Mouse (Mus musculus): ENCODE measurements around the gene Tbxas1. TPM values are rescaled to one million over a fixed set of nuclear protein-coding genes. Genes with fewer than 3 reads are reported as not detected.

The Tbxas1 gene
- polyA plus RNA-seq, 1 experiment from 2014 or later = 2.0 TPM

DNA sequence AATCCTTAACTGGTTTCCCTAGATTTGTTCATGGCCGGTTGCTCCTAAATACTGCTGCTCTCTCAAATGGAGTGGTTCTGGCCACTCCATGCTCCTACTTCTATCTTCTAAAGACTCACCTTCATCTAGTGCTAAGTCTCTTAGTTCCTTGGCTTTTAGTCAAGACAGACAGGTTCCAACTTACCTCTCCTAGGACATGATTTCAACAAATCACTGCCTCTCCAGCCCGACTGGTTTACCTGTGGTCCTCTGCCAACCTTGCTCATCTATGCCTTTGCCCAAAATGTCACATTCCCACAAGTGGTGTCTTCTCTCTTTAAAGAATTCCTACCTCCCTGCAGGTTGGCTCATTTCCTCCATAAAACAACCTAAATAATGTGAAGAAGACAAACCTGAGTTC, 2.5 kb downstream of the Tbxas1 start:
- H3K9ac ChIP-seq (replicated peaks; ENCODE audit: low read depth, low read length) = no peak overlapping the region
- ATAC-seq (ENCODE audit: low read depth) = no peak
- 84% methylated on average over 2 of the region's 2 CpGs for WGBS

DNA sequence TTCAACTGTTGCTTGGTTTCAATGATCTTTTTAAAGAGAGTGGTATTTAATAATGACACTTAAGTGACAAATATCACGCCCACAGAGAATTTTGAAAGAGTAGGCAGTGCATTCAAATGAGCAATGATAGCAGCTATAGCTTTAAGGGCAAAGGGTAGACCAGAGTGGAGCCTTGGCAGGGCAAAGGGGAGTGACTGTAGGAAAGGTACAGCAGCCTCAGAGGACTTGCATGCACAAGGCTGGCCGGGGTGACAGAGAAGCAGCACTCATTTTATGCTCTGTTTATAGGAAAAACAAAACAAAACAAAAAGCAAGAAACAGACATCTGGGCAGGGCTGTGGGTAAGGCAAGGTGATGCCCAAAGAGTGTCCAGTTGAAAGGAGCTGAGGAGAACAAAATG, 6.3 kb downstream of the Tbxas1 start:
- Histone ChIP-seq H3K27ac (ENCODE audit: low read depth, low read length) (no peak overlapping the region), H3K9me3 (ENCODE audit: control insufficient read depth, low read length) (no peaks in the 10 kb centered on the region), H3K4me2 (ENCODE audit: low read depth, low read length) (no peak overlapping the region), H3K4me1 (ENCODE audit: control insufficient read depth, insufficient read depth, low read length) (no peaks in the 10 kb centered on the region), H3K27me3 (ENCODE audit: control insufficient read depth, insufficient read depth, low read length) (no peaks in the 10 kb centered on the region), H3K36me3 (ENCODE audit: control insufficient read depth, insufficient read depth, low read length) (no peaks in the 10 kb centered on the region), H3K4me3 (ENCODE audit: low read depth, low read length) (no peak overlapping the region), H3K9ac (replicated peaks; ENCODE audit: low read depth, low read length) (no peak overlapping the region)
- WGBS = 72% methylated on average over 2 of the region's 2 CpGs
- ATAC-seq (ENCODE audit: low read depth) = no peak

More for the DNA sequence above, 2.5 kb downstream of the Tbxas1 start:
- H3K27ac ChIP-seq (ENCODE audit: low read depth, low read length) = no peak overlapping the region
- no peak overlapping the region for H3K4me2 ChIP-seq (ENCODE audit: low read depth, low read length)
- H3K27me3 ChIP-seq (ENCODE audit: control insufficient read depth, insufficient read depth, low read length) = peaks cover 3% of the 10 kb centered on the region; the same call in 1 of the 2 replicates
- peaks cover 9% of the 10 kb centered on the region for H3K4me1 ChIP-seq (ENCODE audit: control insufficient read depth, insufficient read depth, low read length)
- no peaks in the 10 kb centered on the region for H3K36me3 ChIP-seq (ENCODE audit: control insufficient read depth, insufficient read depth, low read length)
- no peaks in the 10 kb centered on the region for H3K9me3 ChIP-seq (ENCODE audit: control insufficient read depth, low read length)
- no peak overlapping the region for H3K4me3 ChIP-seq (ENCODE audit: low read depth, low read length)

DNA sequence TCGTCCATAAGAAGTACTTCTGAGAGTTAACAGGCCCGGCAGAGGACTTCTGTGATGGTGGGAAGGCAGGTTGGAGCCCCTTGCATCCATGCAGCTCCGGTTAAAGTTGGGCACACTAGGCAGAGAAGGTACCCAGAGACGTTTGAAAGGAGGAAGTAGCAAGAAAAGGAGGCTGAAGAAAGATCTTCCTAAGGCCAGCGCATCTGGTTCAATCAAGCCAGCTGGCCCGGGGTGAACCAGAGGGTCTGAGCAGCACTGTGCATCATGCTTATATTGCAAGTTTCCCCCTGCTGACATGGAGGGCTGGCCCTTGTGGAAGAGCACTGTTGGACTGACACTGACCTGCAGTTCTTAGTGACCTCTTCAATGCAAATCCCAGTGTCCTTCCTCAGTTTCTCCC, 6.8 kb downstream of the Tbxas1 start:
- no peaks in the 10 kb centered on the region for H3K9me3 ChIP-seq (ENCODE audit: control insufficient read depth, low read length)
- H3K4me1 ChIP-seq (ENCODE audit: control insufficient read depth, insufficient read depth, low read length) = no peaks in the 10 kb centered on the region
- 72% methylated on average over 6 of the region's 6 CpGs for WGBS
- no peak overlapping the region for H3K27ac ChIP-seq (ENCODE audit: low read depth, low read length)
- H3K36me3 ChIP-seq (ENCODE audit: control insufficient read depth, insufficient read depth, low read length) = no peaks in the 10 kb centered on the region
- no peak overlapping the region for H3K4me2 ChIP-seq (ENCODE audit: low read depth, low read length)
- ATAC-seq (ENCODE audit: low read depth) = no peak
- no peaks in the 10 kb centered on the region for H3K27me3 ChIP-seq (ENCODE audit: control insufficient read depth, insufficient read depth, low read length)
- no peak overlapping the region for H3K9ac ChIP-seq (replicated peaks; ENCODE audit: low read depth, low read length)
- no peak overlapping the region for H3K4me3 ChIP-seq (ENCODE audit: low read depth, low read length)

DNA sequence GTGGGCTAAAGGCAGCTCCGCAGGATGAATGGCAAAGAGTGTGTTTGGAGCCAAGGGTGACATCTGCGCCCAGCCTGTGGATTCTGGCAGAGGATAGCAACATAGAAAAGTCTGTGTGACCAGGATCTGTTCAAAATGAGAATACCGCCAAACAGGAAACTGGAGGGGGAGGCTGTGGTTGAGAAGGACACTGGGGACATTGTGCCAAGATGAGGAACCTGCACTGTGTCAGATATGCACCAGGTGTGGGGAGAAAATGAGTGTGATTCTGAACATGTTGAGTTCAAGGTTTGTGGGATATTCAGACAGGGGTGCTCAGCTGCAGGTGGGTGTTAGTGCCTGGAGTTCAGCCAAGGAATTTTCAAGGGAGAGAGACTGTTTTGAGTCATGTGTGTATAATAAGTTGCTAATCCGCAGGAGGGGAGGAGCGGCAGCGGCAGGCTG, 7.5 kb downstream of the Tbxas1 start:
- no peaks in the 10 kb centered on the region for H3K27me3 ChIP-seq (ENCODE audit: control insufficient read depth, insufficient read depth, low read length)
- H3K9ac ChIP-seq (replicated peaks; ENCODE audit: low read depth, low read length) = no peak overlapping the region
- no peaks in the 10 kb centered on the region for H3K36me3 ChIP-seq (ENCODE audit: control insufficient read depth, insufficient read depth, low read length)
- no peak overlapping the region for H3K27ac ChIP-seq (ENCODE audit: low read depth, low read length)
- no peak for ATAC-seq (ENCODE audit: low read depth)
- H3K4me2 ChIP-seq (ENCODE audit: low read depth, low read length) = no peak overlapping the region
- H3K4me1 ChIP-seq (ENCODE audit: control insufficient read depth, insufficient read depth, low read length) = no peaks in the 10 kb centered on the region
- no peak overlapping the region for H3K4me3 ChIP-seq (ENCODE audit: low read depth, low read length)
- WGBS = 65% methylated on average over 6 of the region's 6 CpGs
- no peaks in the 10 kb centered on the region for H3K9me3 ChIP-seq (ENCODE audit: control insufficient read depth, low read length)

DNA sequence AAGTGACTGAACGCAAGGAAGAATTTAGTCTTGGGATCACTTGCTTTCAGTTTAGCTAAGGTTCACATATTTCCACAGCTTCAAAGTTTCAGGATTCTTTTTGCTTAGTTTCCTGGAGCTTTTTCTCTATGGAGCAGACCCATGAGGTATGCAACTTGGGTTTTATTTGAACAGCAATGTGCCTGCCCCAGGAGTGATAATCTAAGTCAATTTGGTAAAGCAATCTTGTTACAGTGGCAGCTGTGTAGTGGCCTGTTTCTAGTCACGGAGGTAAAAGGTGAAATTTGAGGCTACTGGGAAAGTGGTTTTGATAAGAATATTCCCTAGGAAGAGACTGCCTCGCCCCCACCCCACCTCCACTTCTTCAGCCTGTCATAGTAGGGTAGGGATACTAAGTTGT, 9.3 kb downstream of the Tbxas1 start:
- 85% methylated on average over 3 of the region's 3 CpGs for WGBS

DNA sequence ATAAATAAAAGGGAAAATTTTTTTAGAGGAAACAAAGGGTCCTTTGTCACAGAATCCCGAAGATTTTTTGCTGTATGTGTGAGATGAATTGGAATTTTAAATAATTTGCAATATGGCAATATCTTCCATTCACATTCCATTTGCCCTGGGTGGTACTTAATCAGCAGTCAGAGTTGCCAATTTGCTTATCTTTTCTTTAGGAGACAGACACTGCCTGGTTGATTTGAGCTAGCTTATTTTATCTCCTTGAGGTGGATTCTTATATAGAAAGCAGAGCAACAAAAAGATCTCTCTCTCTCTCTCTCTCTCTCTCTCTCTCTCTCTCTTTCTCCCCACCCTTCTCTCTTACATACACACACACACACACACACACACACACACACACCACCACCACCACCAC, 9.9 kb downstream of the Tbxas1 start:
- Histone ChIP-seq H3K4me3 (ENCODE audit: low read depth, low read length) (no peak overlapping the region), H3K9ac (replicated peaks; ENCODE audit: low read depth, low read length) (no peak overlapping the region), H3K4me1 (ENCODE audit: control insufficient read depth, insufficient read depth, low read length) (no peaks in the 10 kb centered on the region), H3K27me3 (ENCODE audit: control insufficient read depth, insufficient read depth, low read length) (no peaks in the 10 kb centered on the region), H3K4me2 (ENCODE audit: low read depth, low read length) (no peak overlapping the region), H3K9me3 (ENCODE audit: control insufficient read depth, low read length) (no peaks in the 10 kb centered on the region), H3K36me3 (ENCODE audit: control insufficient read depth, insufficient read depth, low read length) (no peaks in the 10 kb centered on the region), H3K27ac (ENCODE audit: low read depth, low read length) (no peak overlapping the region)
- no peak for ATAC-seq (ENCODE audit: low read depth)
- WGBS = 81% methylated on average over 1 of the region's 1 CpGs

More for the DNA sequence above, 9.3 kb downstream of the Tbxas1 start:
- Histone ChIP-seq H3K4me3 (ENCODE audit: low read depth, low read length) (no peak overlapping the region), H3K36me3 (ENCODE audit: control insufficient read depth, insufficient read depth, low read length) (no peaks in the 10 kb centered on the region), H3K9me3 (ENCODE audit: control insufficient read depth, low read length) (no peaks in the 10 kb centered on the region), H3K27ac (ENCODE audit: low read depth, low read length) (no peak overlapping the region), H3K4me1 (ENCODE audit: control insufficient read depth, insufficient read depth, low read length) (no peaks in the 10 kb centered on the region), H3K9ac (replicated peaks; ENCODE audit: low read depth, low read length) (no peak overlapping the region), H3K27me3 (ENCODE audit: control insufficient read depth, insufficient read depth, low read length) (no peaks in the 10 kb centered on the region), H3K4me2 (ENCODE audit: low read depth, low read length) (no peak overlapping the region)
- ATAC-seq (ENCODE audit: low read depth) = no peak

DNA sequence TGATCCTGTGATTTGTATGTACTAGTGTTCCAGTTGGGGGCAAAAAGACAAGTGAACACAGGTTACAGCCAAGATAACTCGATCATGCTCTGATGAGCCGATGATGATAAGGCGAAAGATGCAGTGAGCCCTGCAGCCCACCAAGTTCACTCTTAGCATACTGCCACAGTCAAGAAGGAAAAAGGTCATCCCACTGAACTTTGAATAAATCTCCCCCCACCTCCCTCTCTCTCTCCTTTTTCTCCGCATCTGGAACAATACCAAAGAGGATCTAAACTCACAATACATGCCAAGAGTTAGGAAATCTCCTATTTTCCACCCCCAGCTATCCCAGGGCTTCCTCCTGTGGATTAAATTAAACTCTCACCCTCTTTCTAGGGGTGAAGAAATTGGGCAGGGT, 12.2 kb downstream of the Tbxas1 start:
- ATAC-seq (ENCODE audit: low read depth) = no peak
- H3K4me2 ChIP-seq (ENCODE audit: low read depth, low read length) = no peak overlapping the region
- no peak overlapping the region for H3K4me3 ChIP-seq (ENCODE audit: low read depth, low read length)
- no peaks in the 10 kb centered on the region for H3K4me1 ChIP-seq (ENCODE audit: control insufficient read depth, insufficient read depth, low read length)
- WGBS = 78% methylated on average over 4 of the region's 4 CpGs
- H3K27ac ChIP-seq (ENCODE audit: low read depth, low read length) = no peak overlapping the region
- no peaks in the 10 kb centered on the region for H3K36me3 ChIP-seq (ENCODE audit: control insufficient read depth, insufficient read depth, low read length)
- no peaks in the 10 kb centered on the region for H3K9me3 ChIP-seq (ENCODE audit: control insufficient read depth, low read length)
- H3K27me3 ChIP-seq (ENCODE audit: control insufficient read depth, insufficient read depth, low read length) = no peaks in the 10 kb centered on the region
- H3K9ac ChIP-seq (replicated peaks; ENCODE audit: low read depth, low read length) = no peak overlapping the region

DNA sequence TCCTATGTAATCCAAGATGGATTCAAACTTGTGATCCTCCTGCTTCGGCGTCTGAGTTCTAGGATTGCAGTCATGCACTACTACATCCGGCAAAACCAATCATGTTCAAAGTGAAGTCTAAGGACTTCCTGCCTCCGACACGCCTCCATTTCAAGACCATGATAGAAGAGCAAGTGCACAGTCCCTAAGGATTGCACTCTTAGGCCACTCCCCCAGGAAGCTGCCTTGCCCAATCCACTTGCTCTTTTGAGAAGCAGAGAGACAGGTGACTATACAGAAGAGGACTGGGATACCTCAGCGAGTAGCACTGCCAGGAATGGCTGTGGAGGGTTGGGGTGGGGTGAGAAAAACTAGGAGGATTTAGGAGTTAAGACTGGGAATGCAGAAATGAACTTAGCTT, 14.0 kb downstream of the Tbxas1 start:
- H3K36me3 ChIP-seq (ENCODE audit: control insufficient read depth, insufficient read depth, low read length) = no peaks in the 10 kb centered on the region
- H3K27ac ChIP-seq (ENCODE audit: low read depth, low read length) = no peak overlapping the region
- WGBS = 79% methylated on average over 6 of the region's 6 CpGs
- ATAC-seq (ENCODE audit: low read depth) = no peak
- H3K4me2 ChIP-seq (ENCODE audit: low read depth, low read length) = no peak overlapping the region
- H3K4me3 ChIP-seq (ENCODE audit: low read depth, low read length) = no peak overlapping the region
- no peaks in the 10 kb centered on the region for H3K9me3 ChIP-seq (ENCODE audit: control insufficient read depth, low read length)
- H3K27me3 ChIP-seq (ENCODE audit: control insufficient read depth, insufficient read depth, low read length) = no peaks in the 10 kb centered on the region
- no peak overlapping the region for H3K9ac ChIP-seq (replicated peaks; ENCODE audit: low read depth, low read length)
- H3K4me1 ChIP-seq (ENCODE audit: control insufficient read depth, insufficient read depth, low read length) = no peaks in the 10 kb centered on the region

DNA sequence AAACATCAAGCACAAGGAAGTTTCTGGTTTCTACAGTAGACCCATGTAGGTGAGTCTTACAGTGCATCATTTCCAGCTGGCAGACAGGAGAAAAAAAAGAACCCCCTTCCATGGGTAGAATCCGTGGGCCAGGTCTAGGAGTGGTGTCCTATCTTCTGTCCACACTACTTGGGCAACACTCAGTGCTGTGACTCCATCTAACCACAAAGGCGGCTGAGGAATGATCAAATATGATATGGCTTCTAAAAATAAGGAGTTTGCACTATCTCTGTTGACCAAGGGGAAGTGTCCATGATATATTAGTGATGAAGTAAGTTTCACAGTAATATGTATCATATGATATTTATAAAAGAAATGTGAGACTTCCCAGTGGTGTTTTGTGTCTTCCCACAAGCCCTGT, 16.8 kb downstream of the Tbxas1 start:
- Histone ChIP-seq H3K27me3 (ENCODE audit: control insufficient read depth, insufficient read depth, low read length) (no peaks in the 10 kb centered on the region), H3K36me3 (ENCODE audit: control insufficient read depth, insufficient read depth, low read length) (no peaks in the 10 kb centered on the region), H3K9ac (replicated peaks; ENCODE audit: low read depth, low read length) (no peak overlapping the region), H3K4me1 (ENCODE audit: control insufficient read depth, insufficient read depth, low read length) (no peaks in the 10 kb centered on the region), H3K4me3 (ENCODE audit: low read depth, low read length) (no peak overlapping the region), H3K4me2 (ENCODE audit: low read depth, low read length) (no peak overlapping the region), H3K9me3 (ENCODE audit: control insufficient read depth, low read length) (no peaks in the 10 kb centered on the region), H3K27ac (ENCODE audit: low read depth, low read length) (no peak overlapping the region)
- 84% methylated on average over 2 of the region's 2 CpGs for WGBS
- no peak for ATAC-seq (ENCODE audit: low read depth)

DNA sequence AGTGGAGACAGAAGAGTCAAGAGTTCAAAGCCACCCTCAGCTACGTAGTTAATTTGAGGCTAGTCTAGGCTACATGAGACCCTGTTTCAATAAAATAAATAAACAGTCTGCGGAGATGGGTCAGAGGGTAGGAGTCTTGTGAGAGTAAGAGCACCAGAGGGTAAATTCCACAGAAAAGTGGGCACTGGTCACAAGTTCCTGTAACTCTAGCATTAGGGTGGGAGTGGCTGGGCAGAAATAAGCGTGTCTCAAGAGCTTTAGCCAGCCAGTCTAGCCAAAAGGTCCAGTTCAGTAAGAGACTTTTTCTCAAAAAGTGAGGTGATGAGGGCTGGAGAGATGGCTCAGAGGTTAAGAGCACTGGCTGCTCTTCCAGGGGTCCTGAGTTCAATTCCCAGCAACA, 18.4 kb downstream of the Tbxas1 start:
- no peaks in the 10 kb centered on the region for H3K4me1 ChIP-seq (ENCODE audit: control insufficient read depth, insufficient read depth, low read length)
- no peaks in the 10 kb centered on the region for H3K36me3 ChIP-seq (ENCODE audit: control insufficient read depth, insufficient read depth, low read length)
- ATAC-seq (ENCODE audit: low read depth) = no peak
- H3K9ac ChIP-seq (replicated peaks; ENCODE audit: low read depth, low read length) = no peak overlapping the region
- H3K9me3 ChIP-seq (ENCODE audit: control insufficient read depth, low read length) = no peaks in the 10 kb centered on the region
- no peak overlapping the region for H3K4me2 ChIP-seq (ENCODE audit: low read depth, low read length)
- 86% methylated on average over 3 of the region's 3 CpGs for WGBS
- H3K4me3 ChIP-seq (ENCODE audit: low read depth, low read length) = no peak overlapping the region
- no peak overlapping the region for H3K27ac ChIP-seq (ENCODE audit: low read depth, low read length)
- no peaks in the 10 kb centered on the region for H3K27me3 ChIP-seq (ENCODE audit: control insufficient read depth, insufficient read depth, low read length)

Measured in neural tube, embryonic 14.5 days (tissue).